Mouse (Mus musculus): ENCODE measurements around the gene Tab1. TPM values are rescaled to one million over a fixed set of nuclear protein-coding genes. Genes with fewer than 3 reads are reported as not detected.

Tab1 gene
- polyA plus RNA-seq, 1 experiment, result 33.3 TPM

- TF ChIP-seq POLR2A (IDR thresholded peaks at IDR 0.05; ENCODE audit: insufficient read length, low read depth) (peak; percentile 73), MYOG (IDR thresholded peaks at IDR 0.05; ENCODE audit: control insufficient read depth in 1 of 3, insufficient read depth in 1 of 3, insufficient read length in 2 of 3, low read depth in 2 of 3) (peak in 1 of 3 experiments; percentile 47), USF1 (IDR thresholded peaks at IDR 0.05; ENCODE audit: low read depth) (no peak), POLR2AphosphoS2 (IDR thresholded peaks at IDR 0.05; ENCODE audit: insufficient read length, low read depth) (peak; percentile 34), MYOD1 (IDR thresholded peaks at IDR 0.05; ENCODE audit: control insufficient read depth in 1 of 3, insufficient read length in 2 of 3, low read depth in 2 of 3) (peak in 2 of 3 experiments; percentile 25 to 37), MAX (IDR thresholded peaks at IDR 0.05; ENCODE audit: low read depth) (no peak), SRF (IDR thresholded peaks at IDR 0.05; ENCODE audit: control insufficient read depth, insufficient read length, low read depth) (no peak), CEBPB (IDR thresholded peaks at IDR 0.05; ENCODE audit: insufficient read depth, poor library complexity, severe bottlenecking) (no peak), TCF3 (IDR thresholded peaks at IDR 0.05; ENCODE audit: insufficient read length, low read depth) (no peak)
- Histone ChIP-seq H3K79me2 (ENCODE audit: control insufficient read depth, insufficient read depth) (peaks cover 18% of the 10 kb centered on the region), H3ac (ENCODE audit: control insufficient read depth, insufficient read length) (peak within 1 kb of the TSS; percentile 72), H3K4me3 (peak within 1 kb of the TSS; percentile 25), H3K4me2 (ENCODE audit: low read depth) (peak within 1 kb of the TSS; percentile 81), H3K27me3 (ENCODE audit: control insufficient read depth, insufficient read depth, insufficient read length) (no peaks in the 10 kb centered on the region), H3K36me3 (ENCODE audit: control insufficient read depth, insufficient read depth) (no peaks in the 10 kb centered on the region)
These were observed 40.3 kb downstream of the Tab1 start, which contains the start of gene Mgat3 for GRCm38 (mm10) chr15:80173001-80173771. Mgat3 (plus strand) TSS chr15:80173721.

GRCm38 (mm10) chr15:80173781-80174597, 41.1 kb downstream of the Tab1 start:
- Histone ChIP-seq H3K4me2 (ENCODE audit: low read depth) (peak overlapping the region; percentile 61), H3ac (ENCODE audit: control insufficient read depth, insufficient read length) (peak overlapping the region; percentile 72), H3K4me3 (peak overlapping the region; percentile 25), H3K79me2 (ENCODE audit: control insufficient read depth, insufficient read depth) (peaks cover 18% of the 10 kb centered on the region), H3K36me3 (ENCODE audit: control insufficient read depth, insufficient read depth) (no peaks in the 10 kb centered on the region), H3K27me3 (ENCODE audit: control insufficient read depth, insufficient read depth, insufficient read length) (no peaks in the 10 kb centered on the region)
- TF ChIP-seq MYOD1 (IDR thresholded peaks at IDR 0.05; ENCODE audit: control insufficient read depth in 1 of 3, insufficient read length in 2 of 3, low read depth in 2 of 3) (no peak), MYOG (IDR thresholded peaks at IDR 0.05; ENCODE audit: control insufficient read depth in 1 of 3, insufficient read depth in 1 of 3, insufficient read length in 2 of 3, low read depth in 2 of 3) (peak in 1 of 3 experiments; percentile 34)

- TF ChIP-seq POLR2A (IDR thresholded peaks at IDR 0.05; ENCODE audit: insufficient read length, low read depth), result no peak
- TF ChIP-seq MAX (IDR thresholded peaks at IDR 0.05; ENCODE audit: low read depth), result no peak
- no peak for TF ChIP-seq TCF12 (IDR thresholded peaks at IDR 0.05; ENCODE audit: insufficient read depth, poor library complexity, severe bottlenecking)
- TF ChIP-seq MYOG (IDR thresholded peaks at IDR 0.05; ENCODE audit: control insufficient read depth in 1 of 3, insufficient read depth in 1 of 3, insufficient read length in 2 of 3, low read depth in 2 of 3), result no peak
- TF ChIP-seq TCF3 (IDR thresholded peaks at IDR 0.05; ENCODE audit: insufficient read length, low read depth), result no peak
- TF ChIP-seq MYOD1 (IDR thresholded peaks at IDR 0.05; ENCODE audit: control insufficient read depth in 1 of 3, insufficient read length in 2 of 3, low read depth in 2 of 3), result no peak
- TF ChIP-seq USF1 (IDR thresholded peaks at IDR 0.05; ENCODE audit: low read depth), result no peak
- TF ChIP-seq E2F4 (IDR thresholded peaks at IDR 0.05; ENCODE audit: insufficient read depth), result no peak
- no peak for TF ChIP-seq SRF (IDR thresholded peaks at IDR 0.05; ENCODE audit: control insufficient read depth, insufficient read length, low read depth)
- no peak for TF ChIP-seq CEBPB (IDR thresholded peaks at IDR 0.05; ENCODE audit: insufficient read depth, poor library complexity, severe bottlenecking)
- TF ChIP-seq REST (IDR thresholded peaks at IDR 0.05; ENCODE audit: insufficient read depth, insufficient read length), result no peak
- no peak for TF ChIP-seq POLR2AphosphoS2 (IDR thresholded peaks at IDR 0.05; ENCODE audit: insufficient read length, low read depth)
- no peaks in the 10 kb centered on the region for H3K27me3 ChIP-seq (ENCODE audit: control insufficient read depth, insufficient read depth, insufficient read length)
- H3K4me2 ChIP-seq (ENCODE audit: low read depth), result peak overlapping the region; percentile 61
- H3K36me3 ChIP-seq (ENCODE audit: control insufficient read depth, insufficient read depth), result no peaks in the 10 kb centered on the region
- H3K79me2 ChIP-seq (ENCODE audit: control insufficient read depth, insufficient read depth), result peaks cover 18% of the 10 kb centered on the region
- peak overlapping the region; percentile 72 for H3ac ChIP-seq (ENCODE audit: control insufficient read depth, insufficient read length)
- H3K4me3 ChIP-seq, result peak overlapping the region; percentile 25
These were observed 41.6 kb downstream of the Tab1 start for GRCm38 (mm10) chr15:80174598-80174875.

- no peaks in the 10 kb centered on the region for H3K27me3 ChIP-seq (ENCODE audit: control insufficient read depth, insufficient read depth, insufficient read length)
- no peak overlapping the region for H3ac ChIP-seq (ENCODE audit: control insufficient read depth, insufficient read length)
- H3K36me3 ChIP-seq (ENCODE audit: control insufficient read depth, insufficient read depth), result no peaks in the 10 kb centered on the region
- H3K79me2 ChIP-seq (ENCODE audit: control insufficient read depth, insufficient read depth), result peaks cover 18% of the 10 kb centered on the region
- TF ChIP-seq MYOD1 (IDR thresholded peaks at IDR 0.05; ENCODE audit: control insufficient read depth in 1 of 3, insufficient read length in 2 of 3, low read depth in 2 of 3), result no peak
- TF ChIP-seq E2F4 (IDR thresholded peaks at IDR 0.05; ENCODE audit: insufficient read depth), result no peak
- no peak for TF ChIP-seq REST (IDR thresholded peaks at IDR 0.05; ENCODE audit: insufficient read depth, insufficient read length)
- TF ChIP-seq MYOG (IDR thresholded peaks at IDR 0.05; ENCODE audit: control insufficient read depth in 1 of 3, insufficient read depth in 1 of 3, insufficient read length in 2 of 3, low read depth in 2 of 3), result no peak
- no peak for TF ChIP-seq POLR2AphosphoS2 (IDR thresholded peaks at IDR 0.05; ENCODE audit: insufficient read length, low read depth)
- TF ChIP-seq TCF12 (IDR thresholded peaks at IDR 0.05; ENCODE audit: insufficient read depth, poor library complexity, severe bottlenecking), result no peak
- TF ChIP-seq CEBPB (IDR thresholded peaks at IDR 0.05; ENCODE audit: insufficient read depth, poor library complexity, severe bottlenecking), result no peak
- no peak for TF ChIP-seq MAX (IDR thresholded peaks at IDR 0.05; ENCODE audit: low read depth)
- TF ChIP-seq TCF3 (IDR thresholded peaks at IDR 0.05; ENCODE audit: insufficient read length, low read depth), result no peak
- TF ChIP-seq SRF (IDR thresholded peaks at IDR 0.05; ENCODE audit: control insufficient read depth, insufficient read length, low read depth), result no peak
- TF ChIP-seq POLR2A (IDR thresholded peaks at IDR 0.05; ENCODE audit: insufficient read length, low read depth), result no peak
- no peak for TF ChIP-seq USF1 (IDR thresholded peaks at IDR 0.05; ENCODE audit: low read depth)
- H3K4me2 ChIP-seq (ENCODE audit: low read depth), result peak overlapping the region; percentile 61
- H3K4me3 ChIP-seq, result no peak overlapping the region
These were observed 42.4 kb downstream of the Tab1 start for GRCm38 (mm10) chr15:80175316-80175715.
